Mouse (Mus musculus) kidney, embryonic 15.5 days (tissue): ENCODE measurements at regions not wholly inside any gene's neighbourhood (a gene's known extent, or its start where the extent isn't known, plus 50 kb on each side); places are given as distances from the start of the nearest gene placed in this dataset.

Experiments used
- ATAC-seq: fragments of 200-750 bp; cut with Nextera tagmentation; replicated peaks from 2 replicates; pipeline ENCODE4 v1.8.0; 2017; ENCODE audit warnings: moderate TSS enrichment; ENCODE audit not compliant: low FRiP score
- H3K27ac ChIP-seq: fragments of 300-500 bp; sonication (generic); 2 replicates; pipeline ENCODE4 v1.5.1; 2015; ENCODE audit warnings: mild to moderate bottlenecking, inconsistent platforms
- H3K27me3 ChIP-seq: fragments of 300-500 bp; sonication (generic); 2 replicates; pipeline ENCODE4 v1.6.1; 2015; ENCODE audit warnings: inconsistent platforms
- H3K36me3 ChIP-seq: fragments of 300-500 bp; sonication (generic); 2 replicates; pipeline ENCODE4 v1.6.1; 2015; ENCODE audit warnings: inconsistent platforms
- H3K4me1 ChIP-seq: fragments of 300-500 bp; sonication (generic); 2 replicates; pipeline ENCODE4 v1.6.1; 2015; ENCODE audit warnings: inconsistent platforms
- H3K4me2 ChIP-seq: fragments of 300-500 bp; sonication (generic); 2 replicates; pipeline ENCODE4 v1.6.1; 2015; ENCODE audit warnings: moderate library complexity, mild to moderate bottlenecking, inconsistent platforms
- H3K4me3 ChIP-seq: fragments of 300-500 bp; sonication (generic); replicated peaks from 2 replicates; pipeline ENCODE4 v1.5.1; 2015; ENCODE audit warnings: mild to moderate bottlenecking, inconsistent platforms
- H3K9ac ChIP-seq: fragments of 300-500 bp; sonication (generic); 2 replicates; pipeline ENCODE4 v1.6.1; 2015; ENCODE audit warnings: mild to moderate bottlenecking, inconsistent platforms
- H3K9me3 ChIP-seq: fragments of 300-500 bp; sonication (generic); replicated peaks from 2 replicates; pipeline ENCODE4 v1.6.1; 2016; ENCODE audit warnings: inconsistent platforms
- WGBS: fragments of 180-500 bp; shearing (Covaris S2); methylation state at CpG from one replicate; pipeline ENCODE4 v1.1.7; 2015; ENCODE audit warnings: mixed read lengths; 5-methylcytosine and 5-hydroxymethylcytosine counted together

DNA sequence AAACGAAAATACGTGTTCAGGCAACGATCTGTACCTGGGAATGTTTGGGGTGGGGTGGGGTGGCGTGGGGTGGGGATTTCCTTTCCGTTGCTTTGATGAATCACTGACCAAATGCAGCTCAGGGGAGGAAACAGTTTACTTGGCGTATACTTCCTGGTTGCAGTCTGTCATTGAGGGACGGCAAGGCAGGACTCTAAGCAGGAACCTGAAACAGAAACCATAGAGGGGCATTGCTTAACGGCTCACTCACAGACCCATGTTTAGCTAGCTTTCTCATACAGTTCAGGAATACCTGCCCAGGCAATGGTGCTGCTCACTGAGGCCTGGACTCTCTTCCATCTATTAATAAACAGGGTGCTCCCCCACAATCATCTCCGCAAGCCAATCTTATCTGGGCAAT is 55.1 kb upstream of the Smox start:
- no peak overlapping the region for H3K9ac ChIP-seq
- H3K27me3 ChIP-seq = no peaks in the 10 kb centered on the region
- H3K4me1 ChIP-seq = no peaks in the 10 kb centered on the region
- no peak for ATAC-seq
- H3K9me3 ChIP-seq = no peaks in the 10 kb centered on the region
- no peak overlapping the region for H3K4me2 ChIP-seq
- no peak overlapping the region for H3K4me3 ChIP-seq
- 69% methylated on average over 9 of the region's 9 CpGs for WGBS
- no peaks in the 10 kb centered on the region for H3K36me3 ChIP-seq
- H3K27ac ChIP-seq = no peak overlapping the region

- Histone ChIP-seq H3K9me3 (no peaks in the 10 kb centered on the region), H3K36me3 (no peaks in the 10 kb centered on the region), H3K4me2 (no peak overlapping the region), H3K4me3 (no peak overlapping the region), H3K9ac (no peak overlapping the region), H3K4me1 (0 out of 2 replicates have a peak, but pooled peaks cover 2% of the 10 kb centered on the region), H3K27me3 (no peaks in the 10 kb centered on the region), H3K27ac (no peak overlapping the region)
- peak; percentile 79 for ATAC-seq
- 52% methylated on average over 4 of the region's 4 CpGs for WGBS
Measured at GRCm38 (mm10) chr2:131430474-131430873, 60.8 kb upstream of the Smox start.

GRCm38 (mm10) chr2:131428089-131428488 is 63.2 kb upstream of the Smox start:
- 47% methylated on average over 4 of the region's 4 CpGs for WGBS
- H3K27ac ChIP-seq = no peak overlapping the region
- H3K27me3 ChIP-seq = no peaks in the 10 kb centered on the region
- no peaks in the 10 kb centered on the region for H3K9me3 ChIP-seq
- no peak overlapping the region for H3K4me3 ChIP-seq
- no peaks in the 10 kb centered on the region for H3K36me3 ChIP-seq
- peaks cover 4% of the 10 kb centered on the region; the same call in 1 of the 2 replicates for H3K4me1 ChIP-seq
- no peak for ATAC-seq
- no peak overlapping the region for H3K9ac ChIP-seq
- H3K4me2 ChIP-seq = no peak overlapping the region

DNA sequence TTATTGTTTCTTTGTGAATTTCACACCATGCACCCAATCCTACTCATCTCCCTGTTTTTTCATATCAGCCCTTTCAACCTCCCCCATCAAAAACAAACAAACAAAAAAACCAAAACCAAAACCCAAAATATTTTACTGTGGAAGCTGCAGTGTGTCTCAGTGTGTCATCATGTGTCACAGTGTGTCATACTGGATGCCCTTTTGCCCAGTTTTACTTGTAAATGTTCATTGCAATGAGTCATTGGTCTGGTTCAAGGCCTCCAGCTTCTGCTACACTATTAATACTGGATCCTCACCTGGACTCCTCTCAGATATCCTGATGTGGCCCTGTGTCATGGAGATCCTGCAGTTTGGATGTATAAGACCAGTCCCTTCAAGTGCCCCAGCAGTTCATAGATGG is 64.4 kb upstream of the Smox start:
- no peaks in the 10 kb centered on the region for H3K27me3 ChIP-seq

DNA sequence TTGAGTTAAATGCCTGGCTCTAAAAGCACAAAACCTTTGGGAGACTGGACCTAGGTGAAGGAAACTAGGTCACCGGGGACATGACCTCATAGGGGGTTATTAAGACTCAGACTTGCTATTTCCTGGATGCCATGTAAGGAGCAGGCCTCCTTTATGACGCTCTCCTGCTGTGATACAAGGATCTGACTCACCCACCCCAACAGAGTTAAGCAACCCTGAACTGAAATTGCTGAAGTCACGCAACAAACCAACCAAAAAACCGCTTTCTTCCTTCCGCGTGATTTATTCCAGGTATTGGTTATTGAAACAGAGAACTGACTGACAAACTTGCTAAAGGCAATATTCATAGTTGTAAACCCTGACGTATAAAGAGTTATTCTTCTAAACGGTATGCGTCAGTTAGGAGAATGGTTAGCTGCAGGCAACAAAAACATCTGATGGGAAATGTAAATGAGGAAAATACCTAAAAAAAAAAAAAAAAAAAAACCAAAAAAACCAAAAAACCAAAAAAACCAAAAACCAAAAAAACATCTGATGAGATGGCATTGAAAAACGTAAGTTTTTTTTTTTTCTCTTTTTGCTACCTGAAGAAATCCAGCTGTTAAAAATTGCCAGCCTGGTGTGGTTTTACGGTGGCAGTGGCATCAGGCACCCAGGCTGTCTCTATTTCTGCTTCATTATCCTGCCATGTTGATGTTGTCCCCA is 67.5 kb upstream of the Smox start:
- Histone ChIP-seq H3K36me3 (no peaks in the 10 kb centered on the region), H3K4me3 (no peak overlapping the region), H3K4me1 (peaks cover 2% of the 10 kb centered on the region; the same call in 1 of the 2 replicates), H3K27me3 (no peaks in the 10 kb centered on the region), H3K9me3 (no peaks in the 10 kb centered on the region), H3K27ac (no peak overlapping the region), H3K9ac (no peak overlapping the region), H3K4me2 (no peak overlapping the region)
- ATAC-seq = no peak
- 65% methylated on average over 11 of the region's 11 CpGs for WGBS

More for the DNA sequence above, 64.4 kb upstream of the Smox start:
- ATAC-seq = no peak
- Histone ChIP-seq H3K4me2 (no peak overlapping the region), H3K9me3 (no peaks in the 10 kb centered on the region), H3K36me3 (no peaks in the 10 kb centered on the region), H3K4me1 (peaks cover 4% of the 10 kb centered on the region; the same call in 1 of the 2 replicates), H3K4me3 (no peak overlapping the region), H3K9ac (no peak overlapping the region), H3K27ac (no peak overlapping the region)

GRCm38 (mm10) chr2:131422907-131423445 is 68.3 kb upstream of the Smox start:
- H3K4me1 ChIP-seq = peaks cover 2% of the 10 kb centered on the region; the same call in 1 of the 2 replicates
- no peaks in the 10 kb centered on the region for H3K9me3 ChIP-seq
- no peaks in the 10 kb centered on the region for H3K27me3 ChIP-seq
- under 1% methylated on average over 13 of the region's 13 CpGs for WGBS
- peak overlapping the region; percentile 91 for H3K4me2 ChIP-seq
- peak overlapping the region; percentile 56 for H3K4me3 ChIP-seq
- H3K27ac ChIP-seq = peak overlapping the region; percentile 49; the same call in 1 of the 2 replicates
- H3K9ac ChIP-seq = peak overlapping the region; percentile 43
- peak; percentile 86 for ATAC-seq
- H3K36me3 ChIP-seq = no peaks in the 10 kb centered on the region

- no peak for ATAC-seq
- Histone ChIP-seq H3K9ac (no peak overlapping the region), H3K36me3 (no peaks in the 10 kb centered on the region), H3K4me2 (no peak overlapping the region), H3K4me3 (no peak overlapping the region), H3K27me3 (no peaks in the 10 kb centered on the region), H3K27ac (no peak overlapping the region), H3K9me3 (no peaks in the 10 kb centered on the region), H3K4me1 (no peaks in the 10 kb centered on the region)
- 55% methylated on average over 7 of the region's 7 CpGs for WGBS
Measured at GRCm38 (mm10) chr2:131418130-131418529, 65.4 kb upstream of the Rnf24 start.

DNA sequence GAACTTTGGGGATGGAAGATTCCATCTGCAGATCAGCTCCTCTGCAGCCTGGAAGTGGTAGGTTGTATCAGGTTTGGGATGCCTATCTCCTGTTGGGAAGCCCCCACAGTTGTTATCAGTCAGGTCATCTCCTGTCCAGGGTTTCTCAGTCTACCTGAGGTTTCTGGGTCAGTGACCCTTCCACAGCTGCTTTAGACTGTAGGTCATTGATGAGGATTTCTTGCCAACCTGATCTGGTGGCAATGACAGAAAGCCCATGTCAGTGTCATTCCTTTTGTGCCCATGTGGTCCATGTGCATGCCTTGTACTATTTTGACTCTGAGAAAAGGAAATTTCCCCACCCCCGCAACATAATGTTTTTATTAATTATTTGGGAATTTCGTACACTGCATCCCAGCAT is 64.8 kb upstream of the Rnf24 start:
- no peak for ATAC-seq
- no peak overlapping the region for H3K4me3 ChIP-seq
- H3K9me3 ChIP-seq = no peaks in the 10 kb centered on the region
- no peak overlapping the region for H3K4me2 ChIP-seq
- 89% methylated on average over 2 of the region's 2 CpGs for WGBS
- no peaks in the 10 kb centered on the region for H3K36me3 ChIP-seq
- no peak overlapping the region for H3K27ac ChIP-seq
- H3K27me3 ChIP-seq = no peaks in the 10 kb centered on the region
- H3K4me1 ChIP-seq = no peaks in the 10 kb centered on the region
- H3K9ac ChIP-seq = no peak overlapping the region

- Histone ChIP-seq H3K27ac (no peak overlapping the region), H3K4me2 (no peak overlapping the region), H3K4me3 (no peak overlapping the region), H3K4me1 (no peaks in the 10 kb centered on the region), H3K36me3 (no peaks in the 10 kb centered on the region), H3K9ac (no peak overlapping the region), H3K9me3 (no peaks in the 10 kb centered on the region), H3K27me3 (no peaks in the 10 kb centered on the region)
- ATAC-seq = 0 out of 2 replicates have a peak, but pooled peaks have one; percentile 56
- 38% methylated on average over 6 of the region's 6 CpGs for WGBS
Measured at GRCm38 (mm10) chr2:131416482-131416881, 63.8 kb upstream of the Rnf24 start.

DNA sequence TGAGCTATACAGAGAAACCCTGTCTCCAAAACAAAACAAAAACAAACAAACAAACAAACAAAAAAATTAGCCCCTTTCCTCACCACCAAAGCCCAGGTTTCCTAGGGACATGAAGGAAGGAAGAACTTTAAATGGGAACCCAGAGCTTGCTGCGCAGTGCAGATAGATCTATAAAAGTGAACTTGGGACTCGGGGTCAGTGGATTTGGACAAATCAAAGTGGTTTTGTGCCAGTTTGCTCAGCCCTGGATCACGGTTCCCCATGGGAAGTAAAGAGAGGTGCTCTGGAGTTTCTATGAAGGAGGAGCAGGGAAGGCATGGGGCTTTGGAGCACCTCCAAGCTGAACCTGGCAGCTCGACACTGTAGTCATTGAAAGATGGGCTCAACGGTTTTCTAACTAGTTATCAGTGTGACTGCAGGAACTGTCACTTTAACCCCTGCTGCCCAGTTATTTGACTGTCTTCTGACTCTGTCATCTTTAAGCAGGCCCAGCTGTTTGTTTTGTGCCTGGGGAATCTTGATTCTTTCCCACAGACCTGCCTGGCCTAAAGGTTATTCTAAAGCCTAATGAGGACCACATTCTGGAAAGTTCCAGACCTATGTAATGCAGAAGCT is 58.3 kb upstream of the Rnf24 start:
- Histone ChIP-seq H3K9me3 (no peaks in the 10 kb centered on the region), H3K27me3 (no peaks in the 10 kb centered on the region), H3K4me2 (no peak overlapping the region), H3K36me3 (no peaks in the 10 kb centered on the region), H3K4me3 (no peak overlapping the region), H3K9ac (no peak overlapping the region), H3K27ac (no peak overlapping the region), H3K4me1 (no peaks in the 10 kb centered on the region)
- 80% methylated on average over 5 of the region's 5 CpGs for WGBS
- ATAC-seq = no peak

GRCm38 (mm10) chr2:131407337-131407736 is 54.6 kb upstream of the Rnf24 start:
- Histone ChIP-seq H3K27ac (no peak overlapping the region), H3K9me3 (no peaks in the 10 kb centered on the region), H3K4me2 (no peak overlapping the region), H3K36me3 (no peaks in the 10 kb centered on the region), H3K9ac (no peak overlapping the region), H3K4me3 (no peak overlapping the region), H3K4me1 (0 out of 2 replicates have a peak, but pooled peaks cover 3% of the 10 kb centered on the region), H3K27me3 (no peaks in the 10 kb centered on the region)
- ATAC-seq = no peak
- 88% methylated on average over 5 of the region's 5 CpGs for WGBS

GRCm38 (mm10) chr2:131404218-131404555 is 51.5 kb upstream of the Rnf24 start:
- H3K27me3 ChIP-seq = no peaks in the 10 kb centered on the region
- H3K9me3 ChIP-seq = no peaks in the 10 kb centered on the region
- peaks cover 12% of the 10 kb centered on the region for H3K4me1 ChIP-seq
- H3K4me3 ChIP-seq = no peak overlapping the region
- H3K9ac ChIP-seq = no peak overlapping the region
- H3K36me3 ChIP-seq = no peaks in the 10 kb centered on the region
- H3K4me2 ChIP-seq = no peak overlapping the region
- WGBS = 42% methylated on average over 1 of the region's 1 CpGs
- no peak for ATAC-seq
- H3K27ac ChIP-seq = no peak overlapping the region
